Mouse (Mus musculus): ENCODE data around the gene Mrps18b. TPM values are rescaled to one million over a fixed set of nuclear protein-coding genes. Genes with fewer than 3 reads are reported as not detected.
"Not testable (repeated sequence)": the region's sequence is repeated elsewhere in the genome, so short reads cannot be mapped to it uniquely, and the experiment has no call there.

Mrps18b gene
- 86.9 and 89.8 TPM in 2 replicates for polyA plus RNA-seq (2011; ENCODE audit: insufficient read length, low read depth, missing spikeins)

DNA sequence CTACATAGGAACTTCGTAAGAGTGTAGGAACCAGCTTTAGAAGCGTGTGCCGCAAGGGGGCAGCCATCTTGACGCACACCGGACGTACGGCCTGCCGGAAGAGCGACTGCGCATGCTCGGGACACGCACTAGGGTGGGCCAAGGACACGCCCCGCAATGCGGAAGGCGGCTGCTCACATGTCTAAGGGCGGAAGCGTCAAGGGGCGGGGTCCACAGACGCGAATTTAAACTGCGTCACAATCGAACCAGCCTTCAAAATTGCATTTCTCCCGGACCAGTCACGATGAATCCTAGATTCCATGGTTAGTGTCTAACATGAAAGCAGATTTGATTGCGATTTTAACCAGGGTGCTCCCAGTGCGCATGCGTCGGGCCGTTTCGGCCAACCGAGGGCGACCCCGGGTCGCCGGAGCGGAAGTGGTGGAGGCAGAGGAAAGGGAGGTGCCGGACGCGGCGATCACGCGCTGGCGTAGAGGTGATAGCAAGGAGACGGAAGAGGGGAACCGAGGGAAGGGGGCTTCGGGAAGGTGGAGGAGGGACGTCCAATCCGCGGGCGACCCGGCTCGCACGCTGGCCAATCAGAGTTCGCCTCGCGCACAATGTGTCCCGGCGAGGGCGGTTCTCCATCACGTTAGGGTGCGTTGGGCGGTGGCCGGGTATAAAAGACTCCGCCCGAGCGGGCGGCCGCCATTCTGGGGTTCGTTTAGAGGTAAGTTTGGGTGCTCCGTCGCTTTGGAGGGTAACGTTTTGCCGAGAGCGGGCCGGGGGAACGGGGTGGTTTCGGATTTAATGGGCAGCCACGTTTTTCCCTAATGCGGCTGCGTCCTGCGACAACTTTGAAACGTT is at the start of gene Mrps18b, which contains the start of gene Ppp1r10:
Gene Mrps18b, minus strand, starts transcription at position 93 of the 846 bp plus-strand sequence.
Gene Ppp1r10, plus strand, starts transcription at position 138 of the 846 bp plus-strand sequence.
- Histone ChIP-seq H3K4me3 (ENCODE audit: insufficient read depth, low read length) (peak within 1 kb of the TSS; percentile 93), H3K4me1 (ENCODE audit: control insufficient read depth, insufficient read depth, low read length) (peaks cover 5% of the 10 kb centered on the region), H3K27ac (ENCODE audit: insufficient read depth, low read length) (peak within 1 kb of the TSS; percentile 95)
- TF ChIP-seq POLR2A (IDR thresholded peaks at IDR 0.05; ENCODE audit: low read depth, low read length), result peak; percentile 88
- TF ChIP-seq CTCF (IDR thresholded peaks at IDR 0.05; ENCODE audit: borderline replicate concordance, insufficient read depth, low read length), result peak; percentile 63; the same call in 1 of the 2 replicates

DNA sequence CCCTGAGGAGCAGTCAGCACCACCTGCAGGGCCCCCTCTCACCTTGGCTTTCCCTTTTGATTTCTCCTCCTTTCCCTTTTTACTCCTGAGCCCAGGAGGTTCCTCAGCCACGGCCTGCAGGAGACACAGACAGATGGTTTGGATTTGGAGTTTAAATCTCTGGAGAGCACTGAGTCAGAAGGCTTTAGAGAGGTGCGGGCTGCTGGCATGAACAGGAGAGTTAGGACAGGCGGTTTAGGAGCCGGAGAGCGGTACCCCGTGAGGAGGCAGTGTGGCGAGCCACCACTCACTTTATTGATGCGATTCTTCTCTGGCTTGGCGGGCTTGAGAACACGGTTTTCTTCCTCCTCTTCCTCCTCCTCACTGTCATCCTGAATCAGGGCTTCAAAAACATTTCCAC is 47.1 kb upstream of the Mrps18b start:
- H3K27ac ChIP-seq (ENCODE audit: insufficient read depth, low read length), result no peak overlapping the region
- no peak for TF ChIP-seq CTCF (IDR thresholded peaks at IDR 0.05; ENCODE audit: borderline replicate concordance, insufficient read depth, low read length)
- TF ChIP-seq POLR2A (IDR thresholded peaks at IDR 0.05; ENCODE audit: low read depth, low read length), result no peak
- H3K4me3 ChIP-seq (ENCODE audit: insufficient read depth, low read length), result no peak overlapping the region
- no peaks in the 10 kb centered on the region for H3K4me1 ChIP-seq (ENCODE audit: control insufficient read depth, insufficient read depth, low read length)

DNA sequence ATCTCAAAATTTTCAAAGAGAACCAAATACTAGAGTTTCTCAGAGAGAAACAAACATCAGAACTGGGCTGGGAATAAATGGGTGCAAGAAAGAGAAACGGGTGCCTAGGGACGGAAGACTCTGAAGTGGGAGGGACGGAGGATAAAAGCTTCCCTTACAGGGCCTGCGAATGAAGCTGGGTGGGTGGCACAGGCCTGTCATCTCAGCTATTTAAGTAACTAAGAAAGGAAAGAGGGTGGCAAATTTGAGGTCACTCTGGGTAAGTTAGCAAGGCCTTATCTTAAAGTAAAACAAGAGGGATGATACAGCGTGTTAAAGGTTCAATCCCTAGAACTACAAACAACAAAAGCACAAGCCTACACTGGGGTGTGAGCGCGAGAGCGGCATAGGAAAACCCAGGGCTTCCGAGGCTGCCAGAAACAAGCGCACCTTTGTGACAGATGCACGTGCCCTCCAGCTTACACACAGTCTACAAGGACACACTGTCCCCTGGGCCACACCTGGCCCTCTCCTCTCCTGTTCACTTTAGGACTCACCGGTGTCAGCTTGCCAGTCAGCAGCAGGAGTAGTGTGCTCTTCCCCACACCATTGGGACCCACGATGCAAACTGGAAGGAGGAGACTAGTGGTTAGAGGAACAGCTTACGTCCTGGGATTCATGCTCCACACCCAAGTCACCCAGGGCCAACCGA is 42.5 kb upstream of the Mrps18b start:
- no peak overlapping the region for H3K27ac ChIP-seq (ENCODE audit: insufficient read depth, low read length)
- TF ChIP-seq CTCF (IDR thresholded peaks at IDR 0.05; ENCODE audit: borderline replicate concordance, insufficient read depth, low read length), result no peak
- TF ChIP-seq POLR2A (IDR thresholded peaks at IDR 0.05; ENCODE audit: low read depth, low read length), result no peak
- H3K4me1 ChIP-seq (ENCODE audit: control insufficient read depth, insufficient read depth, low read length), result no peaks in the 10 kb centered on the region
- H3K4me3 ChIP-seq (ENCODE audit: insufficient read depth, low read length), result no peak overlapping the region

DNA sequence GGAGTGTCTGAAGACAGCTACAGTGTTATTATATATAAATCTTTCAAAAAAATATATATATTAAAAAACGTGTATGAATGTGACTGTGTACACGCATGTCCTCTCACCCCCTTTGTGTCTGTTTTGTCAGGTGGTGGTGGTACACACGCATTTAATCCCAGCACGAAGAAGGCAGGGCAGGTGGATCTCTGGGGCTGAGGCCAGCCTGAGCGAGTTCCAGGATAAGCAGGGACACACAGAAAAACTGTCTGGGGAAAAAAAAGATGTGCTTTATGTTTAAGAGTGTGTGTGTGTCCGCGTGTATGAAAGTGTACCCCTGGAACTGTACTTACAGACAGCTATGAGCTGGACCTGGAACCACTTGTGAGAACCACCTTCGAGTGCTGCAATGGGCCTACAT is 38.5 kb upstream of the Mrps18b start:
- H3K4me1 ChIP-seq (ENCODE audit: control insufficient read depth, insufficient read depth, low read length), result no peaks in the 10 kb centered on the region
- H3K27ac ChIP-seq (ENCODE audit: insufficient read depth, low read length), result no peak overlapping the region
- H3K4me3 ChIP-seq (ENCODE audit: insufficient read depth, low read length), result no peak overlapping the region
- no peak for TF ChIP-seq CTCF (IDR thresholded peaks at IDR 0.05; ENCODE audit: borderline replicate concordance, insufficient read depth, low read length)
- no peak for TF ChIP-seq POLR2A (IDR thresholded peaks at IDR 0.05; ENCODE audit: low read depth, low read length)

DNA sequence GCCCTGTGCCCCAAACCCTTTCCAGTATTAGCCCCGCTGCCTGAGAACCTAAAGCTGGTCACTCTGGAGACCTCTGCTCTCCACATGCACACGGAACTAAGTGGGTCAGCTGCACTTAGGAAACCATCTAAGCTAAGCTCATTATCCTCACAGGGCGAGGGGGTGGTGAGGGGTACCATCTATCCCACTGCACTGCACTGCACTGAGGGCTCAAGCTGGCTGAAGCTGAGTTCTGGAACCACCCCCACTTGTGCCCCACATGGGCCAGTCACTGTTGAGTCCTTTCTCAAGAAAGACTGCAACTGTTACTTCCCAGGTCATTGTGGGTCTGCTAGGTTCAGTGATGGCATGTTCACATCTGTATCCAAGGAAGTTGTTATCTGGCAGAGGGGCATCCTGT is 36.4 kb upstream of the Mrps18b start:
- not testable (repeated sequence) for H3K4me3 ChIP-seq (ENCODE audit: insufficient read depth, low read length); H3K4me1 ChIP-seq (ENCODE audit: control insufficient read depth, insufficient read depth, low read length); H3K27ac ChIP-seq (ENCODE audit: insufficient read depth, low read length)

DNA sequence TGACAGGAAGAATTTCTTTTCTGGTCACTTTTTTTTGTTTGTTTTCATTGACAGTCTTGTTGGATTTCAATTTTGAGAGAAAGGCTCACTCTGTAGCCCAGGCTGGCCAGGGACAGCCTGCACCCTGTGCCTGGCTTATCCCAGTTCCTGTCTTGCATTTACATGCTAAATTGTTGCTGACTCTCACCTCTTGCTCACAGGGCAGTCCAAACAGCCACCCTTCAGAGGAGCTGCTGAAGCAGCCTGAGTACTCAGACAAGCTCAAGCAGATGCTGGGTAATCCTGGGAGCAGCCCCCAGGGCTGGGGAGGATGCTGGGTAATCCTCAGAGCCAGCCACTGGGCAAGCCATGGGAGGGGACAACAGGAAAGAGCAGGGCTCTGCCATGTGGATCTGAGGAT is 34.8 kb upstream of the Mrps18b start:
- H3K4me1 ChIP-seq (ENCODE audit: control insufficient read depth, insufficient read depth, low read length); H3K27ac ChIP-seq (ENCODE audit: insufficient read depth, low read length); H3K4me3 ChIP-seq (ENCODE audit: insufficient read depth, low read length): not testable (repeated sequence)

DNA sequence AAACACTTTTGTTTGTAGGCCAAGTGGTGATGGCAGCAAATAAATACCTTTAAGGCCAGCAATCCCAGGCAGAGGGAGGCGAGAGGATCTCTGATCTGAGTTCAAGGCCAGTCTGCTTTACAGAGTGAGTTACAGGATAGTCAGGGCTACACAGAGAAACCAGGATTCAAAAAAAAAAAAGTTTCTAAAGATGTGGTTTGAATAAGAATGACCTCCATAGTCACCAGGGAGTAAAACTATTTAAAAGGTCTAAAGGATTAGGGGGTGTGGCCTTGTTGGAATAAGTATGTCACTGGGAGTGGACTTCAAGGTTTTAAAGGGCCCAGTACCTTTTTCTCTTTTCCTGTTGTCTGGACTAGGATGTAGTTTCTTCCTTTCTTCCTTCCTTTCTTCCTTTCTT is 23.8 kb upstream of the Mrps18b start:
- Histone ChIP-seq H3K27ac (ENCODE audit: insufficient read depth, low read length) (no peak overlapping the region), H3K4me1 (ENCODE audit: control insufficient read depth, insufficient read depth, low read length) (no peaks in the 10 kb centered on the region), H3K4me3 (ENCODE audit: insufficient read depth, low read length) (no peak overlapping the region)
- TF ChIP-seq CTCF (IDR thresholded peaks at IDR 0.05; ENCODE audit: borderline replicate concordance, insufficient read depth, low read length) (no peak), POLR2A (IDR thresholded peaks at IDR 0.05; ENCODE audit: low read depth, low read length) (no peak)

DNA sequence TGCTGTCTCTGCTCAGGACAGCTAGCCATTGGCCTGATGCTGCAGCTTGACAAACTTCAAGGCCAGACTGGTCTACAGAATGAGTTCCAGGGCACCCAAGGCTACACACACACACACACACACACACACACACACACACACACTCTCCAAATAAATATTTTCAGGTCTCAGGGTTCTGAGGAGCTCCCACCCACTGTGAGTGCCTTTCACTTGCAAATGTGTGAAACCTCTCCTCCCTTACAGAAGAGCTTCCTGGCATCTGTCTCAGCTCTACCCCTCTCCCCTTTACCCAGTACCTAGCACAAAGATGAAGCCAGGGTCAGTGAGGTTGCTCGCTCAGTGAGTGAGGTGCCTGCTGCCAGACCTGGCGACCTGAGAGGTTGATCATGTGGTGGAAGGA is 22.9 kb upstream of the Mrps18b start:
- Histone ChIP-seq H3K27ac (ENCODE audit: insufficient read depth, low read length) (no peak overlapping the region), H3K4me1 (ENCODE audit: control insufficient read depth, insufficient read depth, low read length) (no peaks in the 10 kb centered on the region), H3K4me3 (ENCODE audit: insufficient read depth, low read length) (no peak overlapping the region)
- TF ChIP-seq CTCF (IDR thresholded peaks at IDR 0.05; ENCODE audit: borderline replicate concordance, insufficient read depth, low read length), result no peak
- TF ChIP-seq POLR2A (IDR thresholded peaks at IDR 0.05; ENCODE audit: low read depth, low read length), result no peak

DNA sequence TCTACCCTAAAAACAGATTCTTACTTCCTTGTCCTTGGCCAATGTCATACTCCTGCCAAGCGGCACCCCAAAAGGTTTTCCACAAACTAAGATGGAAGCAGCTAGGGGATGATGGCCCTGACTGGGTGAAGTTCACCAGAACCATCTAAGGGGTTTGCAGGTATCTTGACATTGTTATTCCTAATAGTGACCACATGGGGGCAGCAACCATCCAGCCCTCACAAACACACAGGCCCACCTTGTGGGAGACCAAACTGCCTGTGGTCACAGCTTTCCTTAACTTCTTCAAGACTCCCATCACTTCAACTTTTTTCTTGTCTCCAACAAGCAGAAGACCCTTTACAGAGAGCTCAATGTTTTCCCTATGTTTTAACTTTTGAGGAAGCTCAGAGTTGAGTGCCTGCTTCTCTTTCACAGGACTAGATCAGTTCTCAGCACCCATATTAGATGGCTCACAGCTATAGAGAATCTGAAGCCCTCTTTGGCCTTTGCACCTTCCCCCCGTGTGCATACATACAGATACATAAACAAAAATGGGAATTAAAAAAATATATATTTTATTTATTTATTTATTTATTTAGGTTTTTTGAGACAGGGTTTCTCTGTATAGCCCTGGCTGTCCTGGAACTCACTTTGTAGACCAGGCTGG is 21.6 kb upstream of the Mrps18b start:
- TF ChIP-seq CTCF (IDR thresholded peaks at IDR 0.05; ENCODE audit: borderline replicate concordance, insufficient read depth, low read length) (peak; percentile 56; the same call in 1 of the 2 replicates), POLR2A (IDR thresholded peaks at IDR 0.05; ENCODE audit: low read depth, low read length) (no peak)
- H3K4me1 ChIP-seq (ENCODE audit: control insufficient read depth, insufficient read depth, low read length), result no peaks in the 10 kb centered on the region
- H3K4me3 ChIP-seq (ENCODE audit: insufficient read depth, low read length), result no peak overlapping the region
- no peak overlapping the region for H3K27ac ChIP-seq (ENCODE audit: insufficient read depth, low read length)

DNA sequence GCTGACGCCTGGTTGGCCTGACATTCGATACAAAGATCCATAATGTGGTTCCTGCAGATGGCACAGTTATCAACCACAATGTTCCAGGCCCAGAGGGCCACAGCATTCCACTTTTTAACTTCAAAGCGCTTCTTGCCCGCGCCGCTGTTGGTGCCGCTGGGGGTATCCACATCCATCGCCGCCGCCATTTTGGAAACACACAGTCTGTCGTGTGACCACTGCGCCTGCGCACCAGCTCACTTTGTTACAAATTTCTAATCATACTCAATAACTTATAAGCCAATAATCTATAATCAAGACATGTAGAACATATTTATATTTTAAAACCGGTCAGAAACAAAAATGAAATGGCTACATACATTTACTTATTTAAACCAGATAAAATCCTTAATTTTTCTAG is 19.6 kb upstream of the Mrps18b start:
- not testable (repeated sequence) for H3K4me3 ChIP-seq (ENCODE audit: insufficient read depth, low read length)

More for the DNA sequence above, 19.6 kb upstream of the Mrps18b start:
- H3K4me1 ChIP-seq (ENCODE audit: control insufficient read depth, insufficient read depth, low read length); H3K27ac ChIP-seq (ENCODE audit: insufficient read depth, low read length): not testable (repeated sequence)
